ENCODE assay signal across 26 mouse cellular contexts in genomic region chr19:4433756-4434155, GRCm38 (mm10). TPM values are rescaled to one million over a fixed set of nuclear protein-coding genes. Genes with fewer than 3 reads are reported as not detected.
"Had no signal": no experiment of that assay in that cellular context is flagged by ENCODE, and none has a peak within 500 bp of the region (broad histone marks: within the 10 kb centered on the region; RNA-seq: fewer than 3 reads in every experiment).

No protein-coding gene starts in this region.

- H3K27me3 ChIP-seq: limb, embryonic 13.5 days; lung, embryonic 15.5 days had no signal

- DNase-seq: kidney, adult 8-10 months; kidney, postnatal 25 days; layer of hippocampus, adult 9-11 months; liver; liver, postnatal 0 days; lung, postnatal 14 days; lung, postnatal 4 days; midbrain, embryonic 14.5 days; right cerebral cortex, adult 18-20 months; right cerebral cortex, postnatal 14 days; right cerebral cortex, postnatal 4 days; thymus, adult 2 months; thymus, postnatal 25 days had no signal

- H3K9ac ChIP-seq: limb, embryonic 13.5 days; liver, embryonic 14.5 days; liver, postnatal 0 days; lung, embryonic 15.5 days; neural tube, embryonic 13.5 days had no signal

- ATAC-seq: inflammation-experienced regulatory T-cells, adult 6 months; intestine, embryonic 16.5 days; liver, postnatal 0 days had no signal

- H3K4me2 ChIP-seq: limb, embryonic 13.5 days; lung, embryonic 15.5 days; midbrain, embryonic 11.5 days; neural tube, embryonic 13.5 days had no signal

- H3K4me3 ChIP-seq: layer of hippocampus, adult 2 months; limb, embryonic 10.5 days; limb, embryonic 13.5 days; lung, embryonic 15.5 days; neural tube, embryonic 13.5 days had no signal

- H3K9me3 ChIP-seq: limb, embryonic 10.5 days; limb, embryonic 13.5 days; lung, embryonic 15.5 days; neural tube, embryonic 13.5 days had no signal

- H3K36me3 ChIP-seq: neural tube, embryonic 13.5 days had no signal

- H3K27ac ChIP-seq: layer of hippocampus, adult 2 months; limb, embryonic 10.5 days; limb, embryonic 13.5 days; liver, embryonic 14.5 days; lung, embryonic 15.5 days; neural tube, embryonic 13.5 days; stomach, postnatal 0 days had no signal

RNA-seq across cellular contexts. Expression of gene Rhod, which starts 5.5 kb away (rescaled TPM):
- total RNA-seq: megakaryocyte progenitor cell, adult 5-6 weeks; megakaryocyte-erythroid progenitor cell, adult 5-6 weeks; neutrophil, adult 5-6 weeks had no signal

RNA-seq across cellular contexts. Expression of gene Syt12, which starts 43.5 kb away (rescaled TPM):
- total RNA-seq: megakaryocyte progenitor cell, adult 5-6 weeks; megakaryocyte-erythroid progenitor cell, adult 5-6 weeks; neutrophil, adult 5-6 weeks had no signal
